Mouse (Mus musculus): ENCODE data around the gene Slc22a22. TPM values are rescaled to one million over a fixed set of nuclear protein-coding genes. Genes with fewer than 3 reads are reported as not detected.
"Not testable (repeated sequence)": the region's sequence is repeated elsewhere in the genome, so short reads cannot be mapped to it uniquely, and the experiment has no call there.

Gene Slc22a22
- total RNA-seq, 2 experiments from 2014 or later: not detected

GRCm38 (mm10) chr15:57366446-57366845 lies 111.0 kb downstream of the Slc22a22 start:
- no peak for DNase-seq

- DNase-seq: no peak
Observed at GRCm38 (mm10) chr15:57355278-57355677, 122.1 kb downstream of the Slc22a22 start.

- no peak for DNase-seq
Observed at GRCm38 (mm10) chr15:57340499-57340898, 136.9 kb downstream of the Slc22a22 start.

- DNase-seq: no peak
Observed at GRCm38 (mm10) chr15:57331326-57331725, 146.1 kb downstream of the Slc22a22 start.

- DNase-seq: no peak
Observed at GRCm38 (mm10) chr15:57318001-57318400, 159.4 kb downstream of the Slc22a22 start.

GRCm38 (mm10) chr15:57316486-57316885 lies 160.9 kb downstream of the Slc22a22 start:
- no peak for DNase-seq

GRCm38 (mm10) chr15:57302710-57303109 lies 174.7 kb downstream of the Slc22a22 start:
- no peak for DNase-seq

- no peak for DNase-seq
Observed at GRCm38 (mm10) chr15:57278505-57278904, 198.9 kb downstream of the Slc22a22 start.

- DNase-seq: no peak
Observed at GRCm38 (mm10) chr15:57276411-57276810, 201.0 kb downstream of the Slc22a22 start.

GRCm38 (mm10) chr15:57240061-57240460 lies 237.4 kb downstream of the Slc22a22 start:
- not testable (repeated sequence) for DNase-seq

GRCm38 (mm10) chr15:57230439-57230838 lies 247.0 kb downstream of the Slc22a22 start:
- no peak for DNase-seq

GRCm38 (mm10) chr15:57205315-57205714 lies 272.1 kb downstream of the Slc22a22 start:
- DNase-seq: no peak

GRCm38 (mm10) chr15:57204444-57204930 lies 272.9 kb downstream of the Slc22a22 start:
- no peak for DNase-seq
